Mouse (Mus musculus) kidney, postnatal 10 days (tissue): ENCODE measurements around the gene Olfr1358.
"Not testable (repeated sequence)": the region's sequence is repeated elsewhere in the genome, so short reads cannot be mapped to it uniquely, and the experiment has no call there.

Experiments
- DNase-seq: peaks from one replicate; pipeline ENCODE4 v3.0.0; 2021; ENCODE audit warnings: mixed read lengths

Gene Olfr1358

GRCm38 (mm10) chr10:78517128-78517527 lies at the start of gene Olfr1358:
Gene Olfr1358, plus strand, starts transcription at chr10:78517428.
- no peak for DNase-seq

- no peak for DNase-seq
Observed at GRCm38 (mm10) chr10:78467761-78468310, 49.4 kb upstream of the Olfr1358 start.

DNA sequence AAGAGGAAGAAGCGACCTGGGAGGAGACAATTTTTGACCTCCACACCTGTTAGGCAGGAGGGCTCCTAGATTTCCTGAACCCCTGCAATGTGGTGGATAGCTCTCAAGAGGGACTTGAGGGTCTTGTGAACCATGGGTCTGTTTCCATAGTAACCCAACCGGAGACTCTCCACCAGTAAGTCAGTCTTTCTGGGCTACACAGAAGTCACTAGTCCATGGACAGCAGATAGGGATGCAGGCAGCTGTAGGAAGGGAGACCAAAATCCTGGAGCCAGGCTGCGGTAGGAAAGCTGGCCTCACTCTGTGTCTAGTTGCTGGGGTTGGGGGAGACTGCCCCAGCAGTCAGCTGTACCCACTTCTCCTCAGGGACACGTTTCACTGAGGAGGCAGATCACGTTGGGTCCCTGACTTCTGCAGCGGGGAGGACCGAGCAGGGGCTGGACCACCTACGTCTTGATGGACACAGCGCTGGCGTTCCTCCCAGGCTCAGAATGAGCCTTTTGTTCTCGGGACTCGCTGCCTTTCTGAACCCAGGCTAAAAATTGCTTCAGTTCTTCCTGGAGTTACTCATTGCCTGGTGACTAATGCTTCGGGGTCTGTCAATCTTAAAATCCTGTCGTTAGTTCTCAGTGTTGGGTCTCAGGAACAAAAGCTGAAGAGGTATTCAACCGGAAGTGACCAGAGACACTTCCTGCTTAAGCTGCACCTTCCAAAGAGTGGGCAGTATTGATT lies 46.5 kb upstream of the Olfr1358 start:
- DNase-seq: peak; percentile 51

GRCm38 (mm10) chr10:78472046-78472445 lies 45.2 kb upstream of the Olfr1358 start:
- no peak for DNase-seq

- no peak for DNase-seq
Observed at GRCm38 (mm10) chr10:78473434-78473833, 43.8 kb upstream of the Olfr1358 start.

DNA sequence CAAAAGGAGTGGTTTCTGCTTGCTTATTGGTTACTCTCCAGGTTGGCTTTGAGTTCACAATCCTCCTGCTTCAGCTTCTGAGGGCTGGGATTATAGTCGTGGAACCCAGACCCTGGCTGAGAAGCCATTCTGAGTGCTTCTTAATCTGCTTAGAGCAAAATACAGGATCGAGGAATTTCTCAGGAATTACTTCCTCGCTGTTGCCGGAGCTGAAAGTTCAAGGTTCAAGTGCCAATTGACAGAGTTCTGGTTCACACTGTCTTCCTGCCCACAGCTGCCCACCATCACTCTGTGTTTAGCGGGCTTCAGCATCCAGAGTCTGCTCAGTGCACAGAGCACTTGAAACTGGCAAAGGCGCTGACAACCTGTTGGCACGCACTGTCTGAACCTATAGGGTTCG lies 42.5 kb upstream of the Olfr1358 start:
- no peak for DNase-seq

- DNase-seq: no peak
Observed at GRCm38 (mm10) chr10:78476821-78477220, 40.4 kb upstream of the Olfr1358 start.

GRCm38 (mm10) chr10:78480954-78481927 lies 36.0 kb upstream of the Olfr1358 start:
- DNase-seq: no peak

DNA sequence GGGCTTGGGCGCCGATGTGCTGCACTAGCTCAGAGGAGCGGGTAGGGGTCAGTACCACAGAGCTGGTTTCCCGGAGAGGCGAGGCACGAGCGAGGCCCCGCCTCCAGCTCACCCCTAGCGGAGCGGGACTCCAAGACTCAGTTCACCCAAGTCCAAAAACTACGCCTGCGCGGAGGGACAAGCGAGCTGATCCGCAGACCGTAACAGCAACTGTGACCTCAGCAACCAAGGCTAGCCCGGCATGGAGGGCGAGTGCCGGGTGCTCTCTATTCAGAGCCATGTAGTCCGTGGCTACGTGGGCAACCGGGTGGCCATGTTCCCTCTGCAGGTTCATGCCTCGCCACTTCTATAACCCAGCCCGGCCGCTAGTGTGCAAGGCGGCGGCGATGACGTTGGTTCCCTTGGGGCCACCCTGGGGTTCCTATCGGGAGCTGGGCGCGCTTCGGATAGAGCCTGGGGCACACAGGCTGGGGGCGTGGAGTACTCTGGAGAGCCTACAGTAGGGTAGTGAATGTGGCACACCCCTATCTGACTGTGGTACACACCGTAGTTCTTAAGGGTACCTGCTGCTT lies 35.2 kb upstream of the Olfr1358 start:
- peak; percentile 68 for DNase-seq

DNA sequence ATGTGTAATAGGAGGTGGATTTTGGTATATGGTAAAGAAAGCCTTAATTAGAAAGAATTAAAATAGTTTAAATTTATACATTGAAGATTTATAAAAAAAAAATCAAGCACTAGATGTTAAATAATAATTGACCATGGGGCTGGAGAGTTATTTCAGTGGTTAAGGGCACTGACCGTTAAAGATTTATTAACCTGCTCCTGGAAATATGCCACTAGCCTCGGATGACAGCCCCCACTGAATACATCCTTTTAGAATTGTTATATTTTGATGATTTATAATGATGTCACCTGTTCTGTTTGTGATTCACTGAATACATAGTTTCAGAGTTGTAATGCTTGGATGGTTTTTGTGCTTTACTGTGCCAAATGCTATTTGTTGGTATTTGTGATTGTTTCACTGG lies 31.9 kb upstream of the Olfr1358 start:
- not testable (repeated sequence) for DNase-seq

DNA sequence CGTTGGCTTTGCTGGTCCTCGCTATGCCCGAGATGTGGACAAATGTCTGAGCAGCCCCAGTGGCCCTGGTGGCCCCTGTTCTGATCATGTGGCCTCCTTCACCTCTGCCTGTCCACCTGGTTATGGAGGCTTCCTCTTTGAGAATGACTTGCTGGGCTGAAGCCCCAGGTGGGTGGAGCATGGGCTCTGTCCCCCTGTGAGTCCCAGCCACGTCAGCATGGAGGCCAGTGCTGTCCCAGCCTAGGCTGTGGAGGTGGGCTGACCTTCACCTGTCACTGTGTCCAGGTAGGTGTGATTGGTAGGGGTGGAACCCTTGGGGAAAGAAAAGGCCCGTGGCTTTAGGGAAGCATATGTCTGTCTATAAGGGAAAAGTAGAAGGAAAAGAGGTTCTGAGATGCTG lies 30.4 kb upstream of the Olfr1358 start:
- DNase-seq: no peak

GRCm38 (mm10) chr10:78487431-78488086 lies 29.7 kb upstream of the Olfr1358 start:
- DNase-seq: peak; percentile 90

DNA sequence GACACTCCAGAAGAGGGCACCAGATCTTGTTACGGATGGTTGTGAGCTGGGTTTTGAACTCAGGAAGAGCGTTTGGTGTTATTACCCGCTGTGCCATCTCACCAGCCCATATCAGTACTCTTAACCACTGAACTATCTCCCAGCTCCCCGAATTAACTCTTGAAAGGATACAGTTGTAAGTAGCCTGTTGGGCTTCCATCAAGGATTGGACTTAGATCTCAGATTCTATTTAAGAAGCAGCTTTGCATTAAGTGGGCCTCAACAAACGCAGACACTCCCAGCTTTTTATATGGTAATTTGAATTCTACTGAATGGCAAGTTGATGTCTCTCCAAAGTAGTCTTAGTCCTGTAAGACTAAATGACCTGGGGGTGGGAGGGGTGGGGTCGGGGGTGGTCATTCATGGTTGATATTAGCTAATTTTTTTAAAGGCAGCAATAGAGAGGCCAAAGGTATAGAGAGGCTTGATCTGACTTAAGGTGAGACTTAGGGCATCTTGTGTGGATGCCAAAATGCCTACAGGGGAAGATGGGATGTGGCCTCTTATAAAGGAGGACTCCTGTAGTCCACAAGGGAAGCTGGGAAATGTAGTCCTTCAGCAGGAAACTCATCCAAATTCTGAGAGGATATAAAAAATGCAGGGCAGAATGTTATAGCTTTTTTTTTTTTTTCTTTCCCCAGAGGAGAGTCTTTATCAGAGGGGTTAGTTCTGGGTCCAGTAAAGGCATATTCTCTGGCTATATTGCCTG lies 14.1 kb upstream of the Olfr1358 start:
- DNase-seq: no peak

GRCm38 (mm10) chr10:78519792-78520191 lies 2.6 kb downstream of the Olfr1358 start:
- peak; percentile 16 for DNase-seq

DNA sequence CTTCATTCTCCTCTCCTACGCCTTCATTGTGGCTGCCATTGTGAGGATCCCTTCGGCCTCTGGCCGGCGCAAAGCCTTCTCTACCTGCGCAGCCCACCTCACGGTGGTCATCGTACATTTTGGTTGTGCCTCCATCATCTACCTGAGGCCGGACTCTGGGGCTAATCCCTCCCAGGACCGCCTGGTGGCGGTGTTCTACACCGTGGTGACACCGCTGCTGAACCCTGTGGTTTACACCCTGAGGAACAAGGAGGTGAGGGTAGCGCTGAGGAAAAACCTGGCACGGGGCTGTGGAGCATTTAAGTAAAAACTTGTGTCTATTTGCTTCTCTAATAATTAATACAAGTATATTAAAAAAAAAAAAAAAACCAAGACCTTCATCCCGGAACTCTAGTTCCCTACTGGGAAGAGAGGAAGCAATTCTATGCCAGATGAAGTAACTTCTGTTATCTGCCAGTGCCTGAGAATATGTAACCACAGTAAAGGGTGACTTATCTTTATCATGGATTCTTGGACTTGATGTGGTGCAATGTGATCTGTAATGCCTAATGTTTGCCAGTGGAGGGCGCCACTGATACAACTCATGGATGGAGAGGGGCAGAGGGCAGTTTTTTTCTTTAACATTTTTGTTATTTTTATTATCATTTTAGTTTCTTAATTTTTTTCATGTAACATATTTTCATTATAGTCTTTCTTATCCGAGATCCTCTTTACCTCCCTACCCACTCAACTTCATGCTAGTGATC lies 3.2 kb downstream of the Olfr1358 start:
- peak; percentile 31 for DNase-seq

GRCm38 (mm10) chr10:78525071-78525470 lies 7.8 kb downstream of the Olfr1358 start:
- DNase-seq: not testable (repeated sequence)

- no peak for DNase-seq
Observed at GRCm38 (mm10) chr10:78525511-78525910, 8.3 kb downstream of the Olfr1358 start.

- DNase-seq: peak; percentile 65
Observed at GRCm38 (mm10) chr10:78540943-78541342, 23.7 kb downstream of the Olfr1358 start.

DNA sequence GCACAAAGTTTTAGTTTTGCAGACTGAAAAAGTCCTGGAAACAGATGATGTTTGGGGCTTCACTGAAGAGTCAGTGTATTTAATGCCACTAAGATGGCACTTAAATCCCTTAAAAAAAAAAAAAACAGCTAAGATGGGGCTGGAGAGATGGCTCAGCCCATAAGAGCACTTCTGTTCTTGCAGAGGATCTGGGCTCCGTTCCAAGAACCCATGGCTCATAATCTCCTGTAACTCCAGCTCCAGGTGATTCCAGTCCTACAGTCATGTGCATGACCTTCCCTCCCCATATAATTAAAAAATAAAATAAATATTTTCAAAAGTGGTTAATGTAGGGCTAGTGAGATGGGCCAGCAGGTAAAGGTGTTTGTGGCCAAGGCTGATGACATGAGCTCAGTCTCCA lies 47.8 kb downstream of the Olfr1358 start:
- DNase-seq: no peak

DNA sequence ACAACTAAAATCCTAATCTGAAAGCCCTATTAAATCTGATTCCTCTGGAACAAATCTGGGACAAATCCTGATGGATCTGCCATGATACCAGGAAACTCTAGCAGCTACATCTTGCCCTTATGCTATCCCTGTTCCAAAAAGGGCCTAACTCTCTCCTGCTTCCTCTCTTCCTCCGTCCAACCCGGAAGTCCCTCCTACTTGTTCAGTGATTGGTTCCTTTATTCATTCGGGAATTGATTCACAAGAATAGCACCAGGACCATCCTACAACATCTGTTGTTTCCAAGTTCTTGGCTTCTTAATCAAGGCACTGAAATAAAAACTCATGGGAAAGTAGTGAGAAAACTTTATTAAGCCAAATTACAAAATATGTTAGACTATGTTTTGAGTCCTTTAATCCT lies 52.0 kb downstream of the Olfr1358 start:
- DNase-seq: no peak

DNA sequence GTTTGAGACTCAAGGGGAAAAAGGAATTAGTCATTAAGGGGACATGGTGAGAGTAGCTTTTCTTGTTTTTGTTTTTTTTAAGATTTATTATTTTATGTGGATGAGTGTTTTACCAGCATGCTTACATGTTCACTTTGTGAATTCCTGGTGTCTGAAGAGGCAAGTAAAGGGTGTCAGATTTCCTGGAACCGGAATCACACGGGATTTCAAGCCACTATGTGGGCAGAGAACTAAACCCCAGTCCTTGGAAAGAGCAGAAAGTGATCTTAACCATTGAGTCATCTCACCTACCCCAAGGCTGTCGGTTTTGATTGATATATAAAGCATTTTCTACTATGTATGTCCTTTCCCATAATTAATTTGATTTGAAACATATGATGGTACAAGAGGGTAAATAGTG lies 52.5 kb downstream of the Olfr1358 start:
- DNase-seq: no peak
